ENCODE assay signal across 7 mouse cellular contexts in genomic region chr12:85729022-85729944, GRCm38 (mm10). TPM values are rescaled to one million over a fixed set of nuclear protein-coding genes. Genes with fewer than 3 reads are reported as not detected.
DNase-seq lines count a peak whose midpoint lies in the region; ATAC-seq lines count a peak whose summit lies in the region.

No protein-coding gene starts in this region.

- peak; percentile 77 for DNase-seq in NIH3T3 (ENCODE audit: low read depth)
- peak; percentile 48 for DNase-seq in cerebellum, adult 9-10 months
- peak; percentile 59 for DNase-seq in gastrocnemius, postnatal 14 days
- DNase-seq in kidney, postnatal 10 days, result peak; percentile 82
- DNase-seq in lung, postnatal 10 days, result peak; percentile 77
- DNase-seq in right cerebral cortex, postnatal 14 days, result peak; percentile 52

- intact Hi-C loops in gastrocnemius, postnatal 14 days (cut with DNase I; ENCODE audit: low total_unique reads), result no loop called here

- ATAC-seq in CD4-positive, CD25-positive, alpha-beta regulatory T cell, adult 4 months, result peak; percentile 69

RNA-seq across cellular contexts. Expression of gene Flvcr2, which starts 17.1 kb away (rescaled TPM):
- polyA plus RNA-seq in CD4-positive, CD25-positive, alpha-beta regulatory T cell, adult 4 months (2017; shearing (Covaris generic)), result under 1 TPM; 0.39 to 0.89 TPM
- total RNA-seq in gastrocnemius, postnatal 14 days (2021), result 1 to 10 TPM; 1.4 to 3.0 TPM

RNA-seq across cellular contexts. Expression of gene Batf, which starts 42.8 kb away (rescaled TPM):
- 100 to 1,000 TPM; 162 to 234 TPM for polyA plus RNA-seq in CD4-positive, CD25-positive, alpha-beta regulatory T cell, adult 4 months (2017; shearing (Covaris generic))
- under 1 TPM; 0.29 to 0.40 TPM for total RNA-seq in gastrocnemius, postnatal 14 days (2021)

Comparison
In these comparisons a context has a peak if more than half of its experiments do, and no peak if none do; other contexts are left out.
1. Peak in every context shown above with its lines: DNase-seq and ATAC-seq.